Mouse (Mus musculus): ENCODE results near the gene Lrrc61. TPM values are rescaled to one million over a fixed set of nuclear protein-coding genes. Genes with fewer than 3 reads are reported as not detected.
A peak's percentile ranks its signal among the peaks of the same experiment; 100 is the strongest.

The Lrrc61 gene
- polyA plus RNA-seq, 1 experiment from 2014 or later, result 20.8 TPM

- no peak overlapping the region for H3K27ac ChIP-seq
Measured at GRCm38 (mm10) chr6:48597233-48597625, 42.6 kb downstream of the Lrrc61 start.

DNA sequence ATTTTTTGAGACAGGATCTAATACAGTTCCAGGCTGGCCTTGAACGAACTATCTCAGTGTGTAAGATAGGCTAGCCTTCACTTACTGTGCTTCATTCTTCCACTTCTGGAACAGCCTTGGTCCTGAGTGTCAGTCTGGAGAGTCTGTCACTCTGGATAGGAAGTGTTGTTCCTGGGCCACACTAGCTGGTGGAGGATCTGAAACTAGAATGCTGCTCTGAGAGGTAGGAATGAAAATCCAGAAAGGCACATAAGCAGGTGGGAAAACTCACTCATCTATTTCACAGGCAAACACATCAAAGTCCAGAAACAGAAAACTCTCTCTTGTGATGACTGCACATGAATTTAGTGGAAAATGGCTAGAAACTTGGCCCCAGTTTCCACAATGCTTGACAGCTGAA is 46.0 kb downstream of the Lrrc61 start:
- no peak overlapping the region for H3K4me2 ChIP-seq
- H3K9me3 ChIP-seq, result peaks cover 20% of the 10 kb centered on the region
- H3K4me1 ChIP-seq (replicated peaks), result peaks cover 22% of the 10 kb centered on the region
- H3K4me3 ChIP-seq, result no peak overlapping the region
- H3K27me3 ChIP-seq, result no peaks in the 10 kb centered on the region
- H3K9ac ChIP-seq, result no peak overlapping the region
- WGBS, result 86% methylated on average over 1 of the region's 1 CpGs
- peak overlapping the region; percentile 94 for H3K27ac ChIP-seq
- ATAC-seq (ENCODE audit: low FRiP score), result no peak
- H3K36me3 ChIP-seq, result peaks cover 52% of the 10 kb centered on the region

More at GRCm38 (mm10) chr6:48597233-48597625, 42.6 kb downstream of the Lrrc61 start:
- 96% methylated on average over 27 of the region's 27 CpGs for WGBS
- H3K36me3 ChIP-seq, result peaks cover 51% of the 10 kb centered on the region
- H3K27me3 ChIP-seq, result no peaks in the 10 kb centered on the region
- ATAC-seq (ENCODE audit: low FRiP score), result no peak
- no peak overlapping the region for H3K4me2 ChIP-seq
- H3K9me3 ChIP-seq, result peaks cover 20% of the 10 kb centered on the region
- H3K4me3 ChIP-seq, result no peak overlapping the region
- peaks cover 28% of the 10 kb centered on the region for H3K4me1 ChIP-seq (replicated peaks)
- no peak overlapping the region for H3K9ac ChIP-seq

DNA sequence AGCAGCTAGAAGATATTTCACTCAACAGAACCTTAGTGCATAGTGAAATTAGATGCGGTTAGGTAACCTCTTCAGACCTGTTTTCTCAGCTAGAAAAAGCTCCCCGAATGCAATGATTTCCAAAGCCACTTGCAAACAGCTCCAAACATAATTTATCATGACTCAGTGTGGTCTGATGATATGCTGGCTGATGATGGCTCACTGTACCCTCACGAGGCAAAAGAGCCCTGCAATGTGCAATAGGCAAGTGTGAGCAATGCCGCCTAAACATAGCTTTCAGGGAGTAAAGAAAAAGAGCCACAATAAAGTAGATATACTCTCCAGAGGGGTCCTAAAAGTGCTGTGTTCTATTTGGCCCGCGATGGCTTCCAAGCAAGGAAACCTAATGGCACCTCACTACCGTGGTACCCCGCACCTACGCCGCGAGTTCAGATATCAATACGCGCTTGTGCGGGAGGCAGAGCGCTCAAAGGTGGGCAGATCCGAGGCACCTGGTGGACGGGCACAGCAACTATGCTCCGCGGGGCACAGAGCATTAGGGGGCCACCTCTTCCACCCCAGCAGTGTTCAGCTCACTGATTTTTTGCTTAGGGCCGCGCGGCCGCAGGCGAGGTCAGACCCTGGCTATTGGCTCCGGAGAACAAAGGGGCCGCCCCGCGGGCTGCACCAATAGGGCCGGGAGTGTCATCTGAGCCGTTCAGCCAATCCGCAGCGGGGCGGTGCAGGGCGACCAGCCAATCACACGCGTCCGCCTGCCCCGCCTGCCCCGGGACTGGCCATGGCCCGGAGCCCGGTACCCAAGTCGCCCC is 46.9 kb downstream of the Lrrc61 start, which contains the start of gene Zfp775:
Gene Zfp775 (plus strand): TSS at position 793 of the 809 bp plus-strand sequence.
- Histone ChIP-seq H3K9me3 (peaks cover 16% of the 10 kb centered on the region), H3K4me2 (peak within 1 kb of the TSS; percentile 80), H3K9ac (peak within 1 kb of the TSS; percentile 88), H3K4me3 (peak within 1 kb of the TSS; percentile 68), H3K36me3 (peaks cover 43% of the 10 kb centered on the region), H3K27ac (peak within 1 kb of the TSS; percentile 94), H3K27me3 (no peaks in the 10 kb centered on the region), H3K4me1 (replicated peaks) (peaks cover 22% of the 10 kb centered on the region)
- WGBS, result 5% methylated on average over 42 of the region's 42 CpGs
- ATAC-seq (ENCODE audit: low FRiP score), result peak; percentile 99

- peaks cover 22% of the 10 kb centered on the region for H3K4me1 ChIP-seq (replicated peaks)
- peak; percentile 87 for ATAC-seq (ENCODE audit: low FRiP score)
- WGBS, result 2% methylated on average over 28 of the region's 28 CpGs
- H3K27ac ChIP-seq, result peak overlapping the region; percentile 94
- H3K36me3 ChIP-seq, result peaks cover 35% of the 10 kb centered on the region
- H3K9ac ChIP-seq, result peak overlapping the region; percentile 88
- H3K4me2 ChIP-seq, result peak overlapping the region; percentile 80
- H3K9me3 ChIP-seq, result peaks cover 9% of the 10 kb centered on the region
- peak overlapping the region; percentile 68 for H3K4me3 ChIP-seq
- H3K27me3 ChIP-seq, result no peaks in the 10 kb centered on the region
Measured at GRCm38 (mm10) chr6:48602080-48602741, 47.6 kb downstream of the Lrrc61 start.

DNA sequence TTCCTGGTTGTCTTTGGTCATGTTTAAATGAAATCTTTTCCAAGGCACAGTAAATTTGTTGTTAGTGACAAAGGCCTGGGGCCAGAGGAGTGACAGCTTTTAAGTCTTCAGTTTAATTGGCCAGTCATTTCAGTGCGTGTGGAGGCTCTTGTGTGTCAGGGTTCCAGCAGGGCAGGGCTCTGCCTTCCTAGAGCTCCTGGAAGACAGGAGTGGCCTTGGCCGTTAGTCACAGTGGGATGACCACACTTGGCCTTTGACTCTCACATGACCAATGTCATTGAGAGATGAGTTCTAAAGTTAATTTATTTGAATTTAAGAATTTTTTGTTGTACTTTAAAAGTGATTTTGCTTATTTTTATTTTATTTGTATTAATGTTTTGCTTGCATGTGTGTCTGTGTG is 53.5 kb downstream of the Lrrc61 start:
- peaks cover 10% of the 10 kb centered on the region for H3K36me3 ChIP-seq
- ATAC-seq (ENCODE audit: low FRiP score), result no peak

DNA sequence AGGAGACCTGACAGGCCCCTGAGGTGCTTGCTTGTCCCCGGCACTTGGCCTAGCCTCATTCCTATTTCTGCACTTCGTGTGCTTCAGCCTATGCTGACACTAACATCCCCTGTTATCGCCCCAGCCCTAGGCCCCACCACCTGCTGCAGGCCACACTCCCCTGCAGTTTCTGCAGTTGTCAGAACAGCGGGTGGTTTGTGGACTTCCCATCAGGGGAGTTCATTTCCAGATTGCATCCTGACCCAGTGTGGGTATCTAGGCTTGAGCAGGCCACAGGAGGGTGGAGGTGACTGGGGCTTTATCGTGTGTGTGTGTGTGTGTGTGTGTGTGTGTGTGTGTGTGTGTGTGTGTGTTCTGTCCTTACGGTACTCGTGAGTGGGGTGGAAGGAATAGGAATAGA is 54.9 kb downstream of the Lrrc61 start:
- Histone ChIP-seq H3K9ac (no peak overlapping the region), H3K36me3 (peaks cover 23% of the 10 kb centered on the region), H3K4me2 (no peak overlapping the region), H3K27ac (no peak overlapping the region), H3K4me3 (no peak overlapping the region), H3K27me3 (no peaks in the 10 kb centered on the region), H3K4me1 (replicated peaks) (peaks cover 9% of the 10 kb centered on the region), H3K9me3 (no peaks in the 10 kb centered on the region)
- 67% methylated on average over 7 of the region's 7 CpGs for WGBS
- ATAC-seq (ENCODE audit: low FRiP score), result no peak

More for the DNA sequence above, 53.5 kb downstream of the Lrrc61 start:
- H3K4me1 ChIP-seq (replicated peaks), result peaks cover 16% of the 10 kb centered on the region
- H3K27ac ChIP-seq, result no peak overlapping the region
- no peak overlapping the region; the same call in 1 of the 2 replicates for H3K9ac ChIP-seq
- WGBS, result 71% methylated on average over 2 of the region's 2 CpGs
- H3K4me2 ChIP-seq, result no peak overlapping the region
- H3K9me3 ChIP-seq, result no peaks in the 10 kb centered on the region
- H3K27me3 ChIP-seq, result no peaks in the 10 kb centered on the region
- no peak overlapping the region for H3K4me3 ChIP-seq

GRCm38 (mm10) chr6:48610657-48611056 is 56.1 kb downstream of the Lrrc61 start:
- Histone ChIP-seq H3K27me3 (no peaks in the 10 kb centered on the region), H3K4me2 (no peak overlapping the region), H3K9ac (0 out of 2 replicates have a peak overlapping the region, but pooled peaks have one; percentile 6), H3K9me3 (no peaks in the 10 kb centered on the region), H3K36me3 (peaks cover 28% of the 10 kb centered on the region), H3K4me1 (replicated peaks) (peaks cover 9% of the 10 kb centered on the region), H3K27ac (no peak overlapping the region), H3K4me3 (no peak overlapping the region)
- whole genome bisulfite sequencing, result 79% methylated on average over 3 of the region's 3 CpGs
- no peak for ATAC-seq (ENCODE audit: low FRiP score)

DNA sequence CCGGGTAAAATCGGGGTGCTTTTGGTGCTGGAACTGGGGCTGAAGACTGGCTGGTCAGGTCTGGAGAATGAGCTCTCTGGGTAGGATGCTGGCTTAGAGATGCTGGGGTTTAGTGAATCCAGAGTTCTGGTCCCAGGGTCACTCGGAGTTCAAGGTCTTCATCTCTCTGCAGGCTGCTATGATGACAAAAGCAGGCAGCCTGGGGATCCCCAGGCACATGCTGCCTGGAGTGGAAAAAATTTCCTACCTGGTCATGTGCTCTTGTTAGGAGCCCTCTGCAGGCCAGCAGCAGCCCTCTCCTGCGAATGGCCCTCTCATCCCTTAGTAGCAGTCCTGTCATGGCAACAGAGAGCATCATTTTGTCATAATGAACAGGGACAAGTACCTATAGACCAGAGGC is 58.9 kb downstream of the Lrrc61 start:
- no peak for ATAC-seq (ENCODE audit: low FRiP score)
- WGBS, result 88% methylated on average over 4 of the region's 4 CpGs
- no peak overlapping the region for H3K4me2 ChIP-seq
- no peaks in the 10 kb centered on the region for H3K27me3 ChIP-seq
- no peak overlapping the region for H3K4me3 ChIP-seq
- no peak overlapping the region for H3K9ac ChIP-seq
- no peaks in the 10 kb centered on the region for H3K9me3 ChIP-seq
- no peak overlapping the region for H3K27ac ChIP-seq
- H3K36me3 ChIP-seq, result peaks cover 35% of the 10 kb centered on the region
- H3K4me1 ChIP-seq (replicated peaks), result peaks cover 9% of the 10 kb centered on the region

DNA sequence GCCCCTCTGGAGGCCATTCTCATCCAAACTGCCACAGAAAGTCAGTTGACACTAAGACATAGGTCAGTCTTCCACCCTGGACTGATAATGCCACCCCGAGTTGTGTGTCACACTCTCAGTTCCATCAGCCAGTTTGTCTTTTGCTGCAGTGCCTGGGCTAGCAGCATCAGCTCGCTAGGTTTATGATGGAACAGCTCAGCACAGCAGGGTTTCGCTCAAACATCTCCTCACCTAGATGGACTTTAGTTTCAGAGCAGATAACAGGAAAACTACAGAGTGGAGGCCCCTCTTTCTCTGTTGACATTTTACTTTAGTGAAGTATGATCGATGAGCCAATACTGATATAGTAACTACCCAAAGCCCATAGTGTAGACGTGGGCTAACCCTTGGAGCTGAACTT is 60.2 kb downstream of the Lrrc61 start:
- Histone ChIP-seq H3K4me2 (no peak overlapping the region), H3K36me3 (peaks cover 47% of the 10 kb centered on the region), H3K9ac (no peak overlapping the region), H3K27ac (no peak overlapping the region), H3K9me3 (no peaks in the 10 kb centered on the region), H3K27me3 (no peaks in the 10 kb centered on the region), H3K4me1 (replicated peaks) (no peaks in the 10 kb centered on the region), H3K4me3 (no peak overlapping the region)
- 96% methylated on average over 5 of the region's 5 CpGs for WGBS
- ATAC-seq (ENCODE audit: low FRiP score), result no peak

- ATAC-seq (ENCODE audit: low FRiP score), result no peak
- WGBS, result 94% methylated on average over 30 of the region's 30 CpGs
- H3K4me1 ChIP-seq (replicated peaks), result no peaks in the 10 kb centered on the region
Measured at GRCm38 (mm10) chr6:48620031-48620430, 65.4 kb downstream of the Lrrc61 start.

More at GRCm38 (mm10) chr6:48620031-48620430, 65.4 kb downstream of the Lrrc61 start:
- Histone ChIP-seq H3K36me3 (peaks cover 53% of the 10 kb centered on the region), H3K4me2 (no peak overlapping the region), H3K27me3 (peaks cover 1% of the 10 kb centered on the region; the same call in 1 of the 2 replicates), H3K9ac (no peak overlapping the region), H3K9me3 (no peaks in the 10 kb centered on the region), H3K27ac (no peak overlapping the region), H3K4me3 (no peak overlapping the region)

Measured in hindbrain, embryonic 13.5 days (tissue).